Mouse (Mus musculus) MEL (cell line): ENCODE data around the gene Edem2. TPM values are rescaled to one million over a fixed set of nuclear protein-coding genes. Genes with fewer than 3 reads are reported as not detected.
A peak's percentile ranks its signal among the peaks of the same experiment; 100 is the strongest.
"Not testable (repeated sequence)": the region's sequence is repeated elsewhere in the genome, so short reads cannot be mapped to it uniquely, and the experiment has no call there.

Source experiments
- DNase-seq: peaks from one replicate; pipeline ENCODE4 v3.0.0; 2011; ENCODE audit warnings: low read depth, low spot score
- H3K27ac ChIP-seq: 2 replicates; pipeline ENCODE4 v1.5.1; 2012; ENCODE audit warnings: low read depth, mild to moderate bottlenecking, control low read depth, low read length, moderate library complexity; ENCODE audit not compliant: control insufficient read depth
- H3K27me3 ChIP-seq, 2 experiments: fragments of 150-350 bp in 1 of 2; sonication (generic) in 1 of 2; 2 replicates each; pipeline ENCODE4 v1.6.1; 2012; ENCODE audit warnings: low read length in 2 of 2, mild to moderate bottlenecking in 2 of 2, improper control_type of control experiment in 1 of 2, moderate library complexity in 1 of 2; ENCODE audit not compliant: insufficient read depth in 2 of 2, control insufficient read depth in 1 of 2
- H3K36me3 ChIP-seq, 2 experiments: 2 replicates each; pipeline ENCODE4 v1.6.1; 2012 to 2014; ENCODE audit warnings: low read length in 2 of 2, improper control_type of control experiment in 1 of 2, inconsistent platforms in 1 of 2, mild to moderate bottlenecking in 1 of 2; ENCODE audit not compliant: insufficient read depth in 2 of 2, control insufficient read depth in 1 of 2
- H3K4me1 ChIP-seq, 2 experiments: fragments of 150-350 bp in 1 of 2; sonication (generic) in 1 of 2; 2 replicates each; pipeline ENCODE4 v1.6.1; 2012; ENCODE audit warnings: low read length in 2 of 2, improper control_type of control experiment in 1 of 2, mild to moderate bottlenecking in 1 of 2; ENCODE audit not compliant: insufficient read depth in 2 of 2, control insufficient read depth in 1 of 2
- H3K4me3 ChIP-seq, 2 experiments: fragments of 150-350 bp in 1 of 2; sonication (generic) in 1 of 2; 2 replicates each; pipeline ENCODE4 v1.5.1; 2012; ENCODE audit warnings: low read depth in 2 of 2, low read length in 2 of 2, mild to moderate bottlenecking in 2 of 2, moderate library complexity in 2 of 2, control low read depth in 1 of 2, improper control_type of control experiment in 1 of 2; ENCODE audit not compliant: control insufficient read depth in 1 of 2, insufficient read depth in 1 of 2
- H3K79me2 ChIP-seq: 2 replicates; pipeline ENCODE4 v1.6.1; 2012; ENCODE audit warnings: mild to moderate bottlenecking, low read length, moderate library complexity; ENCODE audit not compliant: control insufficient read depth, poor library complexity, insufficient read depth
- H3K9ac ChIP-seq: 2 replicates; pipeline ENCODE4 v1.6.1; 2012; ENCODE audit warnings: low read depth, mild to moderate bottlenecking, control low read depth, low read length, moderate library complexity; ENCODE audit not compliant: control insufficient read depth, poor library complexity, severe bottlenecking
- H3K9me3 ChIP-seq: fragments of 150-350 bp; sonication (generic); replicated peaks from 2 replicates; pipeline ENCODE4 v1.6.1; 2012; ENCODE audit warnings: mild to moderate bottlenecking, low read length, improper control_type of control experiment, moderate library complexity; ENCODE audit not compliant: insufficient read depth
- E2F4 ChIP-seq: IDR thresholded peaks from 2 replicates; pipeline ENCODE4 v1.6.1; 2011; ENCODE audit warnings: low read depth, low read length, improper control_type of control experiment, borderline replicate concordance
- GABPA ChIP-seq: IDR thresholded peaks from 2 replicates; pipeline ENCODE4 v1.6.1; 2012; ENCODE audit warnings: low read depth, mild to moderate bottlenecking, inconsistent platforms, low read length, improper control_type of control experiment, moderate library complexity
- GATA1 ChIP-seq: IDR thresholded peaks from 2 replicates; pipeline ENCODE4 v1.6.1; 2011; ENCODE audit warnings: low read depth, low read length, improper control_type of control experiment
- JUND ChIP-seq: IDR thresholded peaks from 2 replicates; pipeline ENCODE4 v1.6.1; 2011; ENCODE audit warnings: low read depth, mild to moderate bottlenecking, improper control_type of control experiment, low read length
- KAT2A ChIP-seq: conservative IDR thresholded peaks from 2 replicates; pipeline ENCODE4 v1.6.1; 2012; ENCODE audit warnings: low read depth, low read length, improper control_type of control experiment, inconsistent platforms
- MAFK ChIP-seq: IDR thresholded peaks from 2 replicates; pipeline ENCODE4 v1.6.1; 2011; ENCODE audit warnings: low read depth, mild to moderate bottlenecking, low read length, improper control_type of control experiment, borderline replicate concordance
- MEF2A ChIP-seq: IDR thresholded peaks from 2 replicates; pipeline ENCODE4 v1.6.1; 2014; ENCODE audit warnings: low read depth, mild to moderate bottlenecking, inconsistent platforms, low read length, improper control_type of control experiment; ENCODE audit not compliant: poor library complexity, insufficient replicate concordance, severe bottlenecking; ENCODE audit errors: extremely low read depth
- MXI1 ChIP-seq: IDR thresholded peaks from 2 replicates; pipeline ENCODE4 v1.6.1; 2011; ENCODE audit warnings: mild to moderate bottlenecking, low read depth, low read length, improper control_type of control experiment
- POLR2A ChIP-seq, 2 experiments: IDR thresholded peaks; 2 replicates each; pipeline ENCODE4 v1.6.1; 2011 to 2012; ENCODE audit warnings: low read length in 2 of 2, mild to moderate bottlenecking in 2 of 2, control low read depth in 1 of 2, improper control_type of control experiment in 1 of 2, low read depth in 1 of 2, moderate library complexity in 1 of 2; ENCODE audit not compliant: control insufficient read depth in 1 of 2, insufficient read depth in 1 of 2, poor library complexity in 1 of 2
- POLR2AphosphoS5 ChIP-seq: IDR thresholded peaks from 2 replicates; pipeline ENCODE4 v1.6.1; 2012; ENCODE audit warnings: low read depth, borderline replicate concordance, mild to moderate bottlenecking, inconsistent platforms, low read length, moderate library complexity, mixed read lengths
- TAL1 ChIP-seq: IDR thresholded peaks from 2 replicates; pipeline ENCODE4 v1.6.1; 2012; ENCODE audit warnings: mild to moderate bottlenecking, inconsistent platforms, low read length, moderate library complexity, mixed read lengths
- TBP ChIP-seq: IDR thresholded peaks from 2 replicates; pipeline ENCODE4 v1.8.0; 2011; ENCODE audit warnings: low read depth, low read length, improper control_type of control experiment
- USF1 ChIP-seq: IDR thresholded peaks from 2 replicates; pipeline ENCODE4 v1.6.1; 2014; ENCODE audit warnings: low read depth, mild to moderate bottlenecking, inconsistent platforms, low read length, improper control_type of control experiment, moderate library complexity
- ZNF384 ChIP-seq: IDR thresholded peaks from 2 replicates; pipeline ENCODE4 v1.6.1; 2012; ENCODE audit warnings: low read depth, mild to moderate bottlenecking, inconsistent platforms, low read length, improper control_type of control experiment
- polyA plus RNA-seq, 2 experiments: library from polyadenylated mRNA; stranded (reverse) in 1 of 2; unstranded in 1 of 2; fragments of >175 nt in 1 of 2; fragments of >200 nt in 1 of 2; gene quantifications; 2 replicates each; pipeline versions ENCODE4 v1.2.1 to v1.2.4; 2012; ENCODE audit warnings: low replicate concordance in 2 of 2, low read depth in 1 of 2; ENCODE audit not compliant: insufficient read length in 2 of 2, insufficient read depth in 1 of 2, missing spikeins in 1 of 2
- total RNA-seq: library from RNA; depleted of rRNA; stranded (reverse); fragments of 300-350 nt; gene quantifications from 2 replicates; pipeline ENCODE4 v1.2.3, GENCODE M21; 2012

The Edem2 gene
- total and polyA plus RNA-seq, 3 experiments, result 40.7 to 43.8 TPM; not detected in 1

DNA sequence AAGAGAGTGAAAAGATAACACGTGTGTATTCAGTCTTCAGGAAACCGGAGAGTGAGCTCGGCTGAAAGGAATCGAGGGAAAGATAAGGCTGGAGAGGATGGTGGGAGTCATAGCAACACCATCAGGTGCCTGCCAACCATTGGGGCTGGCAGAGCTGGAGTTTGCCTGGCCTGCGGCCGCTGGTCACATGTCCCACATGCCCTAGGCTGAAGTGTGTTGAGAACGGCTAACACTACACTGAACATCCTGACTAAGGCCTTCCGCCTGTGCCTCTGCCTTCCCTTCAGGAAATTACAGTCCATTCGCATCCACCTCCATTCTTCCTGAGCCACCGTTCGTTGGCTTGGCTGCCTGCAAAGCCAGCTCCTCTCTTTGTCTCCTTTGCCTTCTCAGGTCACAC, 12.9 kb upstream of the Edem2 start:
- peak; percentile 24 for DNase-seq
- Histone ChIP-seq H3K4me3 (no peak overlapping the region), H3K27ac (no peak overlapping the region), H3K79me2 (no peaks in the 10 kb centered on the region), H3K27me3 (peaks cover 0 to 3% of the 10 kb centered on the region in 2 experiments; a peak in 3 of 4 replicates), H3K9ac (no peak overlapping the region), H3K9me3 (no peaks in the 10 kb centered on the region), H3K4me1 (peaks cover 0 to 17% of the 10 kb centered on the region in 2 experiments; a peak in 2 of 4 replicates), H3K36me3 (peaks cover 0 to 14% of the 10 kb centered on the region in 2 experiments; a peak in 2 of 4 replicates)
- TF ChIP-seq USF1 (peak; percentile 61; the same call in 1 of the 2 replicates), GABPA (no peak), GATA1 (peak; percentile 45)

GRCm38 (mm10) chr2:155737803-155738202, 8.5 kb upstream of the Edem2 start:
- no peak for TF ChIP-seq E2F4
- TF ChIP-seq MAFK, result no peak
- TF ChIP-seq POLR2AphosphoS5, result no peak
- no peak for TF ChIP-seq POLR2A (IDR thresholded peaks at IDR 0.05; ENCODE audit: control insufficient read depth in 1 of 2, insufficient read depth in 1 of 2, low read depth in 1 of 2, low read length in 2 of 2, poor library complexity in 1 of 2)
- no peak for TF ChIP-seq KAT2A
- no peak for TF ChIP-seq MEF2A
- TF ChIP-seq JUND, result no peak
- no peak for TF ChIP-seq TBP
- no peaks in the 10 kb centered on the region for H3K9me3 ChIP-seq
- no peak for DNase-seq
- H3K27ac ChIP-seq, result no peak overlapping the region
- H3K79me2 ChIP-seq, result no peaks in the 10 kb centered on the region
- no peak overlapping the region for H3K9ac ChIP-seq
- H3K36me3 ChIP-seq, result peaks cover 0 to 7% of the 10 kb centered on the region in 2 experiments; a peak in 2 of 4 replicates
- H3K4me3 ChIP-seq, result no peak overlapping the region
- H3K4me1 ChIP-seq, result peaks cover 0 to 8% of the 10 kb centered on the region in 2 experiments; a peak in 3 of 4 replicates
- peaks cover 0 to 3% of the 10 kb centered on the region in 2 experiments; a peak in 3 of 4 replicates for H3K27me3 ChIP-seq

GRCm38 (mm10) chr2:155736936-155737335, 7.7 kb upstream of the Edem2 start:
- Histone ChIP-seq H3K36me3 (no peaks in the 10 kb centered on the region; a peak in 2 of 4 replicates), H3K4me3 (no peak overlapping the region), H3K9me3 (no peaks in the 10 kb centered on the region), H3K4me1 (no peaks in the 10 kb centered on the region; a peak in 1 of 4 replicates), H3K79me2 (no peaks in the 10 kb centered on the region), H3K9ac (no peak overlapping the region), H3K27me3 (peaks cover 1 to 3% of the 10 kb centered on the region in 2 experiments; a peak in 3 of 4 replicates)
- no peak for DNase-seq
- TF ChIP-seq E2F4 (no peak), ZNF384 (no peak), GABPA (no peak), POLR2AphosphoS5 (no peak), MXI1 (no peak), MAFK (no peak), TAL1 (no peak)
- TF ChIP-seq, all 39 proteins: peak for 0
- no peak overlapping the region for H3K27ac ChIP-seq

DNA sequence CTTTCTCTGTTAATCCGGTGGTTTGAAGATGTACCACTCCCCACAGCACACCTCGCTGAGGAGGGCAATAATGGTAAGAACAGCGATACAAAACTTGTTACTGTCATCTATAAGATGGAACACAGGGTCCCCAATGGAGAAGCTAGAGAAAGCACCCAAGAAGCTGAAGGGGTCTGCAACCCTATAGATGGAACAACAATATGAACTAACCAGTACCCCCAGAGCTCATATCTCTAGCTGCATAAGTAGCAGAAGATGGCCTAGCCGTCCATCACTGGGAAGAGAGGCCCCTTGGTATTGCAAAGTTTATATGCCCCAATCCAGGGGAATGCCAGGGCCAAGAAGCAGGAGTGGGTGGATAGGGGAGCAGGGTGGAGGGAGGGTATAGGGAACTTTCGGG, 6.5 kb upstream of the Edem2 start, which contains the start of gene Gm17581:
TSS of gene Gm17581 (minus strand) at position 101 of the 400 bp plus-strand sequence.
- H3K9me3 ChIP-seq, H3K36me3 ChIP-seq, DNase-seq, H3K79me2 ChIP-seq, H3K9ac ChIP-seq, H3K27ac ChIP-seq, H3K4me1 ChIP-seq, H3K27me3 ChIP-seq, H3K4me3 ChIP-seq: not testable (repeated sequence)
